Mouse (Mus musculus): ENCODE data around the gene Clint1. TPM values are rescaled to one million over a fixed set of nuclear protein-coding genes. Genes with fewer than 3 reads are reported as not detected.

The Clint1 gene
- polyA plus RNA-seq, 1 experiment from 2014 or later: 64.0 TPM

- H3K4me3 ChIP-seq (ENCODE audit: low read depth, low read length): no peak overlapping the region
- 92% methylated on average over 8 of the region's 8 CpGs for WGBS
- H3K27me3 ChIP-seq (ENCODE audit: control insufficient read depth, insufficient read depth, low read length): no peaks in the 10 kb centered on the region
Measured at GRCm38 (mm10) chr11:45810805-45811204, 41.0 kb upstream of the Clint1 start.

GRCm38 (mm10) chr11:45815603-45816002, 36.2 kb upstream of the Clint1 start:
- Histone ChIP-seq H3K4me1 (replicated peaks; ENCODE audit: control insufficient read depth, insufficient read depth, low read length) (no peaks in the 10 kb centered on the region), H3K27me3 (ENCODE audit: control insufficient read depth, insufficient read depth, low read length) (no peaks in the 10 kb centered on the region), H3K4me2 (ENCODE audit: low read depth, low read length, severe bottlenecking) (no peak overlapping the region), H3K36me3 (ENCODE audit: control insufficient read depth, insufficient read depth, low read length) (no peaks in the 10 kb centered on the region), H3K27ac (ENCODE audit: low read depth, low read length) (no peak overlapping the region), H3K9me3 (ENCODE audit: control insufficient read depth, low read length) (no peaks in the 10 kb centered on the region), H3K9ac (ENCODE audit: low read length) (no peak overlapping the region), H3K4me3 (ENCODE audit: low read depth, low read length) (no peak overlapping the region)
- WGBS: 93% methylated on average over 10 of the region's 10 CpGs
- DNase-seq (ENCODE audit: low spot score) (no peak), ATAC-seq (replicated peaks; ENCODE audit: low FRiP score) (no peak)

More at GRCm38 (mm10) chr11:45810805-45811204, 41.0 kb upstream of the Clint1 start:
- ATAC-seq (replicated peaks; ENCODE audit: low FRiP score) (no peak), DNase-seq (ENCODE audit: low spot score) (no peak)
- H3K36me3 ChIP-seq (ENCODE audit: control insufficient read depth, insufficient read depth, low read length): no peaks in the 10 kb centered on the region
- H3K4me2 ChIP-seq (ENCODE audit: low read depth, low read length, severe bottlenecking): no peak overlapping the region
- no peaks in the 10 kb centered on the region for H3K4me1 ChIP-seq (replicated peaks; ENCODE audit: control insufficient read depth, insufficient read depth, low read length)
- H3K9ac ChIP-seq (ENCODE audit: low read length): no peak overlapping the region
- no peaks in the 10 kb centered on the region for H3K9me3 ChIP-seq (ENCODE audit: control insufficient read depth, low read length)
- no peak overlapping the region for H3K27ac ChIP-seq (ENCODE audit: low read depth, low read length)

- Histone ChIP-seq H3K4me3 (ENCODE audit: low read depth, low read length) (no peak overlapping the region), H3K4me1 (replicated peaks; ENCODE audit: control insufficient read depth, insufficient read depth, low read length) (no peaks in the 10 kb centered on the region), H3K27ac (ENCODE audit: low read depth, low read length) (no peak overlapping the region), H3K27me3 (ENCODE audit: control insufficient read depth, insufficient read depth, low read length) (no peaks in the 10 kb centered on the region), H3K36me3 (ENCODE audit: control insufficient read depth, insufficient read depth, low read length) (no peaks in the 10 kb centered on the region), H3K9ac (ENCODE audit: low read length) (no peak overlapping the region), H3K9me3 (ENCODE audit: control insufficient read depth, low read length) (no peaks in the 10 kb centered on the region), H3K4me2 (ENCODE audit: low read depth, low read length, severe bottlenecking) (no peak overlapping the region)
- DNase-seq (ENCODE audit: low spot score): no peak
- no peak for ATAC-seq (replicated peaks; ENCODE audit: low FRiP score)
- 75% methylated on average over 1 of the region's 1 CpGs for WGBS
Measured at GRCm38 (mm10) chr11:45816712-45817111, 35.1 kb upstream of the Clint1 start.

- no peak for ATAC-seq (replicated peaks; ENCODE audit: low FRiP score)
- WGBS: 73% methylated on average over 3 of the region's 3 CpGs
- Histone ChIP-seq H3K36me3 (ENCODE audit: control insufficient read depth, insufficient read depth, low read length) (no peaks in the 10 kb centered on the region), H3K27me3 (ENCODE audit: control insufficient read depth, insufficient read depth, low read length) (no peaks in the 10 kb centered on the region), H3K27ac (ENCODE audit: low read depth, low read length) (no peak overlapping the region), H3K4me3 (ENCODE audit: low read depth, low read length) (no peak overlapping the region), H3K9ac (ENCODE audit: low read length) (no peak overlapping the region), H3K9me3 (ENCODE audit: control insufficient read depth, low read length) (no peaks in the 10 kb centered on the region), H3K4me1 (replicated peaks; ENCODE audit: control insufficient read depth, insufficient read depth, low read length) (no peaks in the 10 kb centered on the region), H3K4me2 (ENCODE audit: low read depth, low read length, severe bottlenecking) (no peak overlapping the region)
- no peak for DNase-seq (ENCODE audit: low spot score)
Measured at GRCm38 (mm10) chr11:45817996-45818395, 33.9 kb upstream of the Clint1 start.

- H3K27me3 ChIP-seq (ENCODE audit: control insufficient read depth, insufficient read depth, low read length): no peaks in the 10 kb centered on the region
- H3K4me2 ChIP-seq (ENCODE audit: low read depth, low read length, severe bottlenecking): no peak overlapping the region
- 96% methylated on average over 6 of the region's 6 CpGs for WGBS
Measured at GRCm38 (mm10) chr11:45820930-45821329, 30.9 kb upstream of the Clint1 start.

GRCm38 (mm10) chr11:45830112-45830511, 21.7 kb upstream of the Clint1 start:
- Histone ChIP-seq H3K9ac (ENCODE audit: low read length) (no peak overlapping the region), H3K9me3 (ENCODE audit: control insufficient read depth, low read length) (no peaks in the 10 kb centered on the region), H3K27me3 (ENCODE audit: control insufficient read depth, insufficient read depth, low read length) (no peaks in the 10 kb centered on the region), H3K36me3 (ENCODE audit: control insufficient read depth, insufficient read depth, low read length) (no peaks in the 10 kb centered on the region), H3K27ac (ENCODE audit: low read depth, low read length) (no peak overlapping the region), H3K4me3 (ENCODE audit: low read depth, low read length) (no peak overlapping the region), H3K4me1 (replicated peaks; ENCODE audit: control insufficient read depth, insufficient read depth, low read length) (no peaks in the 10 kb centered on the region), H3K4me2 (ENCODE audit: low read depth, low read length, severe bottlenecking) (no peak overlapping the region)
- no peak for ATAC-seq (replicated peaks; ENCODE audit: low FRiP score)
- no peak for DNase-seq (ENCODE audit: low spot score)

More at GRCm38 (mm10) chr11:45820930-45821329, 30.9 kb upstream of the Clint1 start:
- DNase-seq (ENCODE audit: low spot score): no peak
- Histone ChIP-seq H3K27ac (ENCODE audit: low read depth, low read length) (no peak overlapping the region), H3K4me3 (ENCODE audit: low read depth, low read length) (no peak overlapping the region), H3K9ac (ENCODE audit: low read length) (no peak overlapping the region), H3K9me3 (ENCODE audit: control insufficient read depth, low read length) (no peaks in the 10 kb centered on the region), H3K36me3 (ENCODE audit: control insufficient read depth, insufficient read depth, low read length) (no peaks in the 10 kb centered on the region), H3K4me1 (replicated peaks; ENCODE audit: control insufficient read depth, insufficient read depth, low read length) (no peaks in the 10 kb centered on the region)
- ATAC-seq (replicated peaks; ENCODE audit: low FRiP score): no peak

- no peaks in the 10 kb centered on the region for H3K9me3 ChIP-seq (ENCODE audit: control insufficient read depth, low read length)
- no peaks in the 10 kb centered on the region for H3K36me3 ChIP-seq (ENCODE audit: control insufficient read depth, insufficient read depth, low read length)
- no peak for DNase-seq (ENCODE audit: low spot score)
- H3K9ac ChIP-seq (ENCODE audit: low read length): no peak overlapping the region
- H3K4me1 ChIP-seq (replicated peaks; ENCODE audit: control insufficient read depth, insufficient read depth, low read length): no peaks in the 10 kb centered on the region; the same call in 1 of the 2 replicates
- 68% methylated on average over 9 of the region's 9 CpGs for WGBS
- ATAC-seq (replicated peaks; ENCODE audit: low FRiP score): no peak
- no peak overlapping the region for H3K4me3 ChIP-seq (ENCODE audit: low read depth, low read length)
- no peak overlapping the region for H3K27ac ChIP-seq (ENCODE audit: low read depth, low read length)
- H3K4me2 ChIP-seq (ENCODE audit: low read depth, low read length, severe bottlenecking): no peak overlapping the region
- no peaks in the 10 kb centered on the region for H3K27me3 ChIP-seq (ENCODE audit: control insufficient read depth, insufficient read depth, low read length)
Measured at GRCm38 (mm10) chr11:45830743-45831310, 21.0 kb upstream of the Clint1 start.

GRCm38 (mm10) chr11:45831476-45832143, 20.2 kb upstream of the Clint1 start:
- WGBS: 94% methylated on average over 15 of the region's 15 CpGs
- peaks cover 2% of the 10 kb centered on the region; the same call in 1 of the 2 replicates for H3K4me1 ChIP-seq (replicated peaks; ENCODE audit: control insufficient read depth, insufficient read depth, low read length)
- no peak overlapping the region for H3K9ac ChIP-seq (ENCODE audit: low read length)
- DNase-seq (ENCODE audit: low spot score) (no peak), ATAC-seq (replicated peaks; ENCODE audit: low FRiP score) (no peak)
- H3K4me2 ChIP-seq (ENCODE audit: low read depth, low read length, severe bottlenecking): no peak overlapping the region
- no peaks in the 10 kb centered on the region for H3K9me3 ChIP-seq (ENCODE audit: control insufficient read depth, low read length)
- H3K36me3 ChIP-seq (ENCODE audit: control insufficient read depth, insufficient read depth, low read length): no peaks in the 10 kb centered on the region
- H3K27me3 ChIP-seq (ENCODE audit: control insufficient read depth, insufficient read depth, low read length): no peaks in the 10 kb centered on the region
- no peak overlapping the region for H3K4me3 ChIP-seq (ENCODE audit: low read depth, low read length)
- no peak overlapping the region for H3K27ac ChIP-seq (ENCODE audit: low read depth, low read length)
